Mouse (Mus musculus) CH12.LX (cell line): ENCODE data around the gene Casp9.

Source experiments
- CTCF ChIP-seq, 2 experiments: IDR thresholded peaks in 1 of 2; conservative IDR thresholded peaks in 1 of 2; 2 replicates each; pipeline ENCODE4 v1.5.1; 2011 to 2012; ENCODE audit warnings: low read depth in 2 of 2, low read length in 2 of 2, improper control_type of control experiment in 1 of 2, inconsistent platforms in 1 of 2, mild to moderate bottlenecking in 1 of 2, moderate library complexity in 1 of 2
- ZNF384 ChIP-seq: IDR thresholded peaks from 2 replicates; pipeline ENCODE4 v1.6.1; 2012; ENCODE audit warnings: low read depth, low read length, improper control_type of control experiment, inconsistent platforms

DNA sequence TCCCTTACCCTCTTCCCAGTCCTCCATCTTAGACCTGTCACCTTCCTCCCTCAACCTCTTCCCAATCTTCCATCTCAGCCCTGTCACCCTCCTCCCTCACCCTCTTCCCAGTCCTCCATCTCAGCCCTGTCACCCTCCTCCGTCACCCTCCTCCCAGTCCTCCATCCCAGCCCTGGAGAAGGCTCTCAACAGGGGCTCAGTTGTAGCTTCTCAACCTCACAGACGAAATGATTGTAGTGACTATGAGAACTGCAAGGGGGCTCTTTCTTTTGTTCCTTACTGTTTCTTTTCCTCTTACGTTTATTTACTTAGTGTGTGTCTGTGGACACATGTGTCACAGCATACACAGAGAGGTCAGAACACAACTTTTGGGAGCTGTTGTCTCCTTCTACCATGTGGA is 42.6 kb upstream of the Casp9 start:
- TF ChIP-seq CTCF (conservative IDR thresholded peaks at IDR 0.05 in 1 of 2, IDR thresholded peaks at IDR 0.05 in 1 of 2; ENCODE audit: low read depth in 2 of 2, low read length in 2 of 2) (no peak), ZNF384 (no peak)
